Mouse (Mus musculus) kidney, adult 2 months (tissue): ENCODE data around the gene Ctdnep1.

Experiments
- CTCF ChIP-seq: fragments of 200-500 bp; conservative IDR thresholded peaks from 2 replicates; pipeline ENCODE4 v1.5.1; 2011; ENCODE audit warnings: low read depth, mild to moderate bottlenecking, control low read depth, low read length, moderate library complexity, mixed read lengths; ENCODE audit not compliant: insufficient read depth, insufficient read length
- POLR2A ChIP-seq: fragments of 200-500 bp; IDR thresholded peaks from one replicate; pipeline ENCODE4 v1.6.1; 2011; ENCODE audit warnings: low read depth, low read length, control low read depth

DNA sequence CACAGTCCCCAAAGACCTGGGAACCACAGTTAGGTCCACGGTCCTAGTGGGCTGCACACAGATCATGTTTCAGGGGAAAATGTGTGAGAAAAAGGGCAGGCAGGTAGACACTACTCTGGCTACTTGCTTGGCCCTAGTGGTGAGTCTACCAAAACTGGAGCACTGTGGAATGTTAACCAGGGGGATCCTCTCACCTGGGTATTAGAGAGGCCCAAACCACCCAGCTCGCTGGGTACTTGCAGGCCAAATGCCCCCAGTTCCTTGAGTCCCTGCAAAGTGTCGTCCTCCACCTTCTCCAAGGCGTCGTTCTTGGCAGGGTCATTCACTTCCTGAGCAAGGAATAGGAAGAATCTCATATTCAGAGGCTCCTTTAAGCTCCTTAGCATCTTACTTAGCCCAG lies 33.1 kb downstream of the Ctdnep1 start:
- TF ChIP-seq POLR2A (no peak), CTCF (no peak)
